Mouse (Mus musculus) thymus, adult 2 months (tissue): ENCODE results near the gene Slc25a17.

Experiments used
- CTCF ChIP-seq: fragments of 200-500 bp; IDR thresholded peaks from 2 replicates; pipeline ENCODE4 v1.5.1; 2012; ENCODE audit warnings: mild to moderate bottlenecking, control low read depth, low read length, moderate library complexity, borderline replicate concordance; ENCODE audit not compliant: control insufficient read depth, poor library complexity, insufficient read depth; ENCODE audit errors: extremely low read depth
- POLR2A ChIP-seq: fragments of 200-500 bp; IDR thresholded peaks from 2 replicates; pipeline ENCODE4 v1.6.1; 2012; ENCODE audit warnings: mild to moderate bottlenecking, low read length, control low read depth, moderate library complexity; ENCODE audit not compliant: control insufficient read depth, poor library complexity, insufficient read depth; ENCODE audit errors: extremely low read depth

DNA sequence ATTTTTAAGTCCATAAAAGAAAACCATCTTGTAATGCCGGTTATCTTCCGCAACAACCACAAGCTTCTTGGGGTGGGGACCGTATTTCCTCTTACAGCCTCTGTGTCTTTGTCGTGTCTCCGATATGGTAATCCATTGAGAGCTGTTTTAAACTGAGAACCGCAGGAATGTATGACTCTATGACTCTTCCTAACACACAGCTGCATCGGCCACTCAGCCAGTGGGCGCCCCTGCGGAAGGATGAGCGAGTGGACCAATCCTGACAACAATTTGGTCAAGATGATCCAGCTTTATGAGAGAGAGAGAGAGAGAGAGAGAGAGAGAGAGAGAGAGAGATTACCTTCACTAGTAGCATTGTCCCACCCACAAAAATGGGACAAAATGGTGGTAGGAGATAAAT lies 65.7 kb downstream of the Slc25a17 start:
- no peak for TF ChIP-seq CTCF
- TF ChIP-seq POLR2A = no peak
